Mouse (Mus musculus) embryonic fibroblast, embryonic 13.5 days (primary cell): ENCODE results near the gene Cpne5.

Experiments
- CTCF ChIP-seq: IDR thresholded peaks from 2 replicates; pipeline ENCODE4 v1.5.1; 2011; ENCODE audit warnings: mild to moderate bottlenecking, control low read depth, low read length, moderate library complexity, borderline replicate concordance; ENCODE audit not compliant: insufficient read depth
- POLR2A ChIP-seq: IDR thresholded peaks from 2 replicates; pipeline ENCODE4 v1.6.1; 2011; ENCODE audit warnings: low read depth, mild to moderate bottlenecking, control low read depth, low read length, moderate library complexity

DNA sequence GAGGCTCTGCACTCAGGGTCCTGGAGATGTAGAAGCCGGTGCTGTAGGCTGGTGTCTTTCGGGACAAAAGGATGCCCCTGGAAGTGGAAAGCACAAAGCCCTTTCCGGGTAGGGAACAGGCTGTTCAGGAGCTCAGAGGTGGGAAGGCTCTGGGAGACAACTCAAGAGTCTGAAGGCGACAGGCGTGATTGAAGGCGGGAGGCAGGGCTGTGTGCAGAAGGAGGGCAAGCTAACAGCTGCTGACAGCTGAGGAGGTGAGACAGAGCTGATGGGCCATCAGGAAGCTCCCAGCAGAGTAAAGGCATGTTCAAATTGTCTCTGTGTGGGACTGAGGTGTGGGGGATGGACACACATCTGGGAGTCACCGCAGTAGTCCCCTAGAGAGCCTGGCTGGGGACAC is 1.9 kb downstream of the Cpne5 start:
- TF ChIP-seq POLR2A = no peak
- TF ChIP-seq CTCF = no peak
